Mouse (Mus musculus): ENCODE data around the gene Card14.

The Card14 gene

DNA sequence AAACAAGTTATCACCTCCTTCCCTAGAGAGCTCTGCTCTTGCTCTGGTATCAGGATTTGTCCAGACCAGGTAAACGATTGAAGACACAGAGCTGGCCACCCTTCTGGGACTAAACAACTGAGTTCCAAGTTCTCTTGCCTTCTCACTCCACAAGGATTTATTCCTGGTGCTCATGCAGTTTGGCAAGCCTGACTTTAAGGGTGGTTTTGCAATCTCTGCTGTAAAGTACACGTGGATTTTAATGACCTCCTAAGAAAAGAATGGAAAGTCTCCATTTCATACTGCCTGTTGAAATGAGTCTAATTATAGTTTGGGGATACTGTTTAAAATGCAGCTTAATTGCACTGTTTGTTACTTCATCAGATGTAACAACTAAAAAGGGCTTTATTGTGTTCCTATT lies 6.6 kb upstream of the Card14 start:
- no peak for DNase-seq (ENCODE audit: low spot score in 2 of 2)

GRCm38 (mm10) chr11:119304904-119305712 lies 2.5 kb upstream of the Card14 start:
- no peak for DNase-seq (ENCODE audit: low spot score in 2 of 2)

GRCm38 (mm10) chr11:119306762-119307657 lies 558 bp upstream of the Card14 start:
- DNase-seq (ENCODE audit: low spot score in 2 of 2) = no peak

- DNase-seq (ENCODE audit: low spot score in 2 of 2) = no peak
These were observed 348 bp downstream of the Card14 start for GRCm38 (mm10) chr11:119307916-119308315.

GRCm38 (mm10) chr11:119310621-119311020 lies 3.1 kb downstream of the Card14 start:
- DNase-seq (ENCODE audit: low spot score in 2 of 2) = no peak

GRCm38 (mm10) chr11:119314252-119314936 lies 6.8 kb downstream of the Card14 start:
- no peak for DNase-seq (ENCODE audit: low spot score in 2 of 2)

DNA sequence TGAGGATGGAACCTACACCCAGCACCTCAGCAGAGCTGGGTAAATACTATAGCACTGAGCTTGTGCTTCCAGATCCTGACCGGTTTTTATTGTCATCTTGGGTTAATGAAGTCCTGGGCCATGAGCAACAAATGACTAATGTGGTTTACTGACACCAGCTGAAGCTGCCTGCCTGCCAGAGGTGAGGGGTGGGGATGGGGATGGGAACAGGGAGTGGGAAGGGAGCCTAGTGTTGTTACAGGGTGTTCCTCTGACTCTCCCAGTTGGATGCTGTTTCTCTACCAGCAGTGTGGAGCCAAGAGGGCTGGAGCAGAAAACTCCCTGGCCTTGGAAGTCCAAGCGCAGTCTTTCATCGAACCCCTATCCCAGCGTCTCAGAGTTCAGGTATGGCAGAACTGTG lies 9.2 kb downstream of the Card14 start:
- DNase-seq (ENCODE audit: low spot score in 2 of 2) = no peak

GRCm38 (mm10) chr11:119322521-119322920 lies 15.0 kb downstream of the Card14 start:
- no peak for DNase-seq (ENCODE audit: low spot score in 2 of 2)

- DNase-seq (ENCODE audit: low spot score in 2 of 2) = no peak
These were observed 17.5 kb downstream of the Card14 start for GRCm38 (mm10) chr11:119325068-119325467.

- DNase-seq (ENCODE audit: low spot score in 2 of 2) = no peak
These were observed 23.0 kb downstream of the Card14 start for GRCm38 (mm10) chr11:119330592-119330991.

- no peak for DNase-seq (ENCODE audit: low spot score in 2 of 2)
These were observed 24.4 kb downstream of the Card14 start for GRCm38 (mm10) chr11:119331970-119332369.

GRCm38 (mm10) chr11:119338271-119339059 lies 30.9 kb downstream of the Card14 start:
- DNase-seq (ENCODE audit: low spot score in 2 of 2) = no peak

DNA sequence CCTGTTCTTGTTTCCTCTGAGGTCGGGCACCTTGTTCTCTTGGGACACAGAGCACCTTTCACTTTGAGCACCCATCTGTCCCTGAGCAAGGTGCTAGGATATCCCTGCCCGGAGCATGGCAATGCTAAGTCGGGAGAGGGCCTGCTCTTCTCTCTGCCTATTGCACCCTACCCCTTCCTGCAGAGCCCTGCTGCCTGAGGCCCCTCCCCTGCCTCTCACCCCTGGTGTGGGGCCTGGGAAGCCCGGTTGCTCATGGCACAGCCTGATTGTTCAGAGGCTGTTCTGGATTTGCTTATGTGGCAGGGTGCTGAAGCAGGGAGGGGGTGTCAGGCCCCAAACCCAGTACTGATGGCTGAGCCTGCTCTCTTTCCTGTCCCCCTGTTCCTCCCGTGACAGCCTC lies 31.6 kb downstream of the Card14 start:
- DNase-seq (ENCODE audit: low spot score in 2 of 2) = no peak

- peak; percentile 35 to 55 for DNase-seq (ENCODE audit: low spot score in 2 of 2)
These were observed 32.1 kb downstream of the Card14 start for GRCm38 (mm10) chr11:119339637-119340036.

DNA sequence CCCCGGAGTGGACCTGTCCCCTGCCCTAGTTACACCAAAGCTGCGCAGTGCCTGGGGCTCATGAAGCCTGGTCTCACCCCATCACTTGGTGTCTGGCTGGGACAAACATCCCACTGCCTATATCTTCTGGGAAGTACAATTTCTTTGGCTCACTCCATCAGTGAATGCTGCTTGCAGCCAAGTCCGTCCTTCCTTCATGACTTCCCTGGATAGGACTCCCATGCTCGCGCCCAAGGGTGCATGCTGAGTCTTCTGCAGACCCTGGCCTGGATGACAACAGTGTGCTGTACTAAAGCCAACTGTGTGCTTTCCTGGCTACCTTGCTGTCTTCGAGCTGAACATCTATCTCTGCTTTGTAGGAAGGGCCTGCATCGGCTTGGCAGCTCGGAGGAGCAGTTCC lies 36.6 kb downstream of the Card14 start:
- no peak for DNase-seq (ENCODE audit: low spot score in 2 of 2)

- no peak for DNase-seq (ENCODE audit: low spot score in 2 of 2)
These were observed 37.3 kb downstream of the Card14 start for GRCm38 (mm10) chr11:119344865-119345264.

DNA sequence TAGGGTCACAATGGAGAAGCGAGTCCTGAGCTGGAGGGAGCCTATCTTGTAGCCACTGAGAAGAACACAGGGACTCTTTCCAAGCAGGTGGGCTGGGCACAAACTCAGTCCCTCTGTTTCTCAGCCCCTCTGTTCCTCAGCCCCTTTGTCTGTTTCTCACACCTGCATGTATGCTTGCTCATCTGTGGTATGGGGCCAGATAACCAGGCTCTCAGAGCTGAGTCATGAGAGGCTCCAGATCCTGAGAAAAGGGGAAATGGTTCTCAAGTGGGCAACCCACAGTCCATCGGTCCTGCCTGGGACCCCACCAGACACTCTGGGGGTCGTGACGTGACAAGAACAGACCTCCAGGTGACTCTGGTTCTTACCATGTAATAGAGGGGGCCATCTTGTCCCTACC lies 39.6 kb downstream of the Card14 start:
- DNase-seq (ENCODE audit: low spot score in 2 of 2) = no peak

DNA sequence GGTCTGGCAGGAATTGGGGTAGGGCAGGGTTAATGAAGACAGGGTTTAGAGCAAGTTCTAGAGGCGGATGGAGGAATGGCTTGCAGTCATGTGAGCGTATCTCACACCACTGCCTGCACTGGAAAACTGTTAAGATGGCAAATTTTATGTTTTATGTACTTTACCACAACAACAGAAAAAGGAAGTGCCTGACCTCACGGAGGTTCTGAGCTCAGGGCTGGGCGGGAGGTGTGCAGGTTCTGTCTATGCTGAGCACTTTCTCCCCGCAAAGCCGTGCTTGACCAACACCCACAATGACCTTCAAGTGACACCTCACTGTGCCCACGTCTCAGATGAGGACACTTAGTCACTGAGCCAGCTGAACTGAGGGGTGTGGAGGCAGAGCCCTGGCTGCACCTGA lies 44.5 kb downstream of the Card14 start:
- DNase-seq (ENCODE audit: low spot score in 2 of 2) = no peak

GRCm38 (mm10) chr11:119353946-119354345 lies 46.4 kb downstream of the Card14 start:
- no peak for DNase-seq (ENCODE audit: low spot score in 2 of 2)

DNA sequence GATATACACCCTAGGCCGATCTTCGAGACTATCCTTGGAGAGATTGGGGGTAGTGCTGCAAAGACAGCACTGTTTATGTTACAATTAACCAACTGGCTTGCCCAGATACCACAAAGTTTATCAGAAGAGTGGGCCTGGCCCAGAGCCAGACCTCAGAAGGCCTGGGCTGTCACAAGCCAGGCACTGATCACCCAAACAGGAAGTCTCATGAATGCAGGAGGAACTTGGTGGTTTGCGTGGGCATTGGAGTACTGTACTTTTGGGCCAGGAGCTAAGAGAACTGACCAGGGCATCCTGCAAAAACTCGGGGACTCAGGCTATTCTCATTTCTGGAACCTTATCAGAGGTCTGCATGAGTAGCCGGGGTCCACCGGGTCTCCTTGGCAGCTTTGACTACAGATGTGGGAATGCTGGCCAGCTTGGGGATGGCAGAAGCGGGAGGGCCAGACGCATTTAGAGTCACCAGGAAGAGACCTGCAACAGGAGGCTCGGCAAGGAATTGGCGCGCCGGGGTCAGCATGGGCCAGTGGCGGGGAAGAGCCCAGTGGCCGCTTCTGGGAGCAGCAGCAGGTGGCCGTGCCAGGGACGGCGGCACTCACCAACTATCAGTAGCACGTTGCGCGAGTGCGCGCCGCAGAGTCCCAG lies 47.4 kb downstream of the Card14 start:
- DNase-seq (ENCODE audit: low spot score in 2 of 2) = peak in 1 of 2 experiments; percentile 24
